Mouse (Mus musculus) megakaryocyte, embryonic 14.5 days (primary cell): ENCODE measurements around the gene Atf6. TPM values are rescaled to one million over a fixed set of nuclear protein-coding genes. Genes with fewer than 3 reads are reported as not detected.

ENCODE experiments used
- H3K27me3 ChIP-seq: replicated peaks from 2 replicates; pipeline ENCODE3; 2012; ENCODE audit warnings: inconsistent platforms
- H3K36me3 ChIP-seq: replicated peaks from 2 replicates; pipeline ENCODE3; 2012; ENCODE audit warnings: low read length, inconsistent platforms, mixed read lengths
- H3K4me1 ChIP-seq: 2 replicates; pipeline ENCODE4 v1.6.1; 2012; ENCODE audit warnings: inconsistent platforms
- H3K4me3 ChIP-seq: replicated peaks from 2 replicates; pipeline ENCODE3; 2012; ENCODE audit warnings: moderate library complexity, mild to moderate bottlenecking, inconsistent platforms
- H3K9me3 ChIP-seq: 2 replicates; pipeline ENCODE4 v1.6.1; 2012; ENCODE audit warnings: inconsistent platforms
- FLI1 ChIP-seq: IDR thresholded peaks from 2 replicates; pipeline ENCODE4 v1.6.1; 2012; ENCODE audit warnings: low read length, inconsistent platforms, mixed read lengths
- GATA1 ChIP-seq: IDR thresholded peaks from 3 replicates; pipeline ENCODE4 v1.6.1; 2012; ENCODE audit warnings: mixed read lengths, low read length, inconsistent platforms, borderline replicate concordance
- polyA plus RNA-seq: library from polyadenylated mRNA; stranded (reverse); fragments of >175 nt; gene quantifications from 2 replicates; pipeline ENCODE4 v1.2.3, GENCODE M21; 2012; ENCODE audit warnings: low replicate concordance; ENCODE audit not compliant: insufficient read depth

The Atf6 gene
- polyA plus RNA-seq, 1 experiment: 4.8 TPM

DNA sequence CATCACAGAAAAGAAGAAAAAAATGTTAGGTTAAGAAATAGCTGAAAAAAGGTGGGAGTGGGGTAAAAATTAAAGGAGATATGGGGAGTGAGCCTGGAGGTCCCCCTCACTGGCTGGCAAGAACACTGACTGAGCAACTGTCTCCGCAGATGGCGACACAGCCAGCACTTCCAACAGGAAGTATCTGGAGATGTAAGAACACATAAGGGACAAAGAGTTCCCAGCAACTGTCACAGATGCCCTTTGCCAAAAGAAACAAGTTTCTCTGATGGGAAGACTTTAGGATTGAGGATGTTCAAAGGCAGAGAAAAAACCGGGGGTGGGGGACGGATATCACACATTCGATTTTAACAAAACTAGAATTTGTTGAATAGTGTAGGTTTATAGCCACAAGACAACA is 146.0 kb downstream of the Atf6 start:
- Histone ChIP-seq H3K4me1 (peaks cover 35% of the 10 kb centered on the region), H3K4me3 (no peak overlapping the region), H3K36me3 (peaks cover 81% of the 10 kb centered on the region), H3K27me3 (no peaks in the 10 kb centered on the region), H3K9me3 (no peaks in the 10 kb centered on the region)
- TF ChIP-seq FLI1 (no peak), GATA1 (no peak)

DNA sequence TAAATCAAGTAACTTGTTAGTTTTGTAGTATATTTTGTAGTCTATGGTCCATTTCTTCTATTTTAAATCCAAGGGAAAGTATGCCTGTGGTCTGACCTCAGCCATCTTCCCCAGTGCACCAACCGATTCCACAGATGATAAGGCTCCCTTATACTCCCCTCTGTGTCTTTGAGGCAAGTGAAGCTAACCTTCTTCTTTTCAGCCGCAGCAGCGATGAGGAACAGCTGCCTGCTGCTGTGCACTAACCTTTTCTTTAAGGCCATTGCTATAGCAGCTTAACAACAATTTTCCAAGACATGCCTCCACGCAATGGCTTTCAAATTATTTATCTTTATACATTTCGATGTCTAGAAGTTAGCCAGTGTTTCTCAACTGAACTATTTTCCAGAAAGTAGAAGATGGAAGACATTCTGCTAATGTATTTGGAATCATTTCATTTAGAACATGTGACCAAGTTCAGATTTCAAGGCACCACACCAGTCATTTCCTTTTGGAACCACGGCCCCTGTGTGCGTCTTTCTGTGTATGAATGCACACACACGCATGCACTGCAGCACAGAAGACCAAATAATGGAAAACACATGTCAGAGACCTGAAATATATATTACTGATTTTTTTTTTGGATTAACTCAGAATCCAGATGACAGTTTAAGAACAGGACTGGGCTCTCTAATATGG is 149.3 kb downstream of the Atf6 start:
- no peaks in the 10 kb centered on the region for H3K9me3 ChIP-seq
- H3K36me3 ChIP-seq: peaks cover 57% of the 10 kb centered on the region
- no peak overlapping the region for H3K4me3 ChIP-seq
- no peaks in the 10 kb centered on the region for H3K27me3 ChIP-seq
- TF ChIP-seq FLI1 (no peak), GATA1 (no peak)
- H3K4me1 ChIP-seq: peaks cover 25% of the 10 kb centered on the region

- peaks cover 25% of the 10 kb centered on the region for H3K4me1 ChIP-seq
- no peaks in the 10 kb centered on the region for H3K9me3 ChIP-seq
- no peak for TF ChIP-seq GATA1
- no peak for TF ChIP-seq FLI1
- peaks cover 51% of the 10 kb centered on the region for H3K36me3 ChIP-seq
- no peaks in the 10 kb centered on the region for H3K27me3 ChIP-seq
- no peak overlapping the region for H3K4me3 ChIP-seq
These were observed 150.2 kb downstream of the Atf6 start for GRCm38 (mm10) chr1:170717241-170717828.

DNA sequence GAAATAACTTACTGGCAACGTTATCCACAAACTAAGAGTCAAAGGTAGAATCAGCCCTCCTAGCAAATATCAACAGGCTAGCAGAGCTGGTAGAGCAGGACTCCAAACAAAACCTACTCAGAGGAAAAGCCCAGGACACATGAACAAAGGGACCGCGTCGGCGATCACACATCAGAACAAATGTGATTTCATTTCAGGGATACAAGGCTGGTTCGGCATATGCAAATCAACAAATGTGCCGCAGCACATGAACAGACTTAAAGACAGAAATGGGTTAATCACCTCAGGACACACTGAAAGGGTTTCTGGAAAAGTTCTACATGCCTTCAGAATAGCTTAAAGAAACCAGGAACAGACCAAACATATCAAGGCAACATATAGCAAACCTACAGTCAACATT is 155.8 kb downstream of the Atf6 start:
- Histone ChIP-seq H3K9me3 (no peaks in the 10 kb centered on the region), H3K4me1 (peaks cover 46% of the 10 kb centered on the region), H3K27me3 (no peaks in the 10 kb centered on the region), H3K4me3 (no peak overlapping the region), H3K36me3 (peaks cover 57% of the 10 kb centered on the region)
- TF ChIP-seq FLI1 (no peak), GATA1 (no peak)

- Histone ChIP-seq H3K36me3 (peaks cover 63% of the 10 kb centered on the region), H3K27me3 (no peaks in the 10 kb centered on the region), H3K4me1 (peaks cover 58% of the 10 kb centered on the region), H3K4me3 (no peak overlapping the region), H3K9me3 (no peaks in the 10 kb centered on the region)
- TF ChIP-seq GATA1: no peak
- no peak for TF ChIP-seq FLI1
These were observed 157.6 kb downstream of the Atf6 start for GRCm38 (mm10) chr1:170709969-170710368.

DNA sequence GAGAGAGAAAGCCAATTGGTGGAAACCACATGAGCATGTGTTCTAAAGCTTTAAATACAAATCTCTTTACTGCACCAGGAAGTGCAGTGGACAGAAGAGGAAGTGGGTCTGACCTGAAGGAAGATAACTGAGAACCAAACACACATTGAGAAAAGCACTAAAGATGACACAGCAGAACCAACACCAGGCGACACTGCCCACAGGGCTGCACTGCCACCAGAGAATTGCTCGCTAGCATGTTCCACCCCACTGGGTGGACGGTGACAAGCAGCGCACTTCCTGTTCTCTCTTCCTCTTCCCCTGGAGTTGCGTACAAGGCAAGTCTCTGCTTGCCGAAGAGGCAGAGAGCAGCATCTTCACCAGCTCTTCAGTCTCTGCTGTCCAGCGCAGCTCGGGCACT is 158.1 kb downstream of the Atf6 start:
- TF ChIP-seq GATA1 (no peak; the same call in 2 of the 3 replicates), FLI1 (no peak)
- no peaks in the 10 kb centered on the region for H3K9me3 ChIP-seq
- peaks cover 58% of the 10 kb centered on the region for H3K4me1 ChIP-seq
- H3K36me3 ChIP-seq: peaks cover 65% of the 10 kb centered on the region
- no peaks in the 10 kb centered on the region for H3K27me3 ChIP-seq
- peak overlapping the region; percentile 68 for H3K4me3 ChIP-seq

DNA sequence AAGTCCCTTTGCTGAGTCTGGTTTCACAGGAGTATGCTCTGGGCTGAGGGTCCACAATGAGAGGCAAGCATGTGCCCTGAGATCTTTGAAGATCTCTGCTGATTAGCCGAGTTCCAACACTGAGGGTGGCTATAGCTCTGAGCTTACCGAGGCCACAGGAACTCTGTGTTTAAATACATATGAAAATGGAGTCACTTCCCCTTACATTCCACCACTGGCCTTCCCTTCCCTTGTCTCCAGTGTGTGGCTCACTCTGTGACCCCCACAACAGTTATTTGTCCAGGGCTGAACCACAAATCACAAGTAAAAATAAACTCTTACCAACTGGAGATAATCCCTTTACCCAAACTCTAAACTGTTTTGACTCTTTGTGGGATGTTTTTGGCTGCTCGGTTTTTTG is 158.5 kb downstream of the Atf6 start:
- TF ChIP-seq FLI1 (no peak), GATA1 (no peak)
- H3K27me3 ChIP-seq: no peaks in the 10 kb centered on the region
- peaks cover 65% of the 10 kb centered on the region for H3K36me3 ChIP-seq
- no peak overlapping the region for H3K4me3 ChIP-seq
- peaks cover 60% of the 10 kb centered on the region for H3K4me1 ChIP-seq
- H3K9me3 ChIP-seq: no peaks in the 10 kb centered on the region

DNA sequence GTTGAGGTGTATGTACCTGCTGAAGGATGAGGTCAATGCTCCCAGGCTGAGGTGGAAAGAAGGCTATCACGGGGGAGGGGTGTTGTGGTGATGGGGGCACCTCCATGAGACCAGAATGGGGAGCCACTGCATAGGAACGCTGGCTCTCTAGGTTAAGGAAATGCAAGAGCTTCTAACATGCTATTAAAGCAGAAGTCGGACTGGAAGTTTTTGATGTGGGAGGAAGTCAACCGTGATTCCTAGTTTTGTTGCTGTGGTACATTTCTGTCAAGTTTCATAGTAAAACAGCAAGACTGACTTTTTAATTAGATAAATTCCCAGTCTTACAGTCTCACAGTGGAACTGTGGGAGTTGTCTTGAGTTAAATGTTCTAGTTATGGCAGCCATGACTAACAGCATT is 161.5 kb downstream of the Atf6 start:
- peaks cover 67% of the 10 kb centered on the region for H3K4me1 ChIP-seq
- H3K4me3 ChIP-seq: no peak overlapping the region
- peaks cover 58% of the 10 kb centered on the region for H3K36me3 ChIP-seq
- H3K27me3 ChIP-seq: peaks cover 7% of the 10 kb centered on the region
- no peaks in the 10 kb centered on the region for H3K9me3 ChIP-seq
- TF ChIP-seq FLI1: no peak
- TF ChIP-seq GATA1: no peak

GRCm38 (mm10) chr1:170704911-170705594 is 162.5 kb downstream of the Atf6 start:
- Histone ChIP-seq H3K4me3 (no peak overlapping the region), H3K36me3 (peaks cover 49% of the 10 kb centered on the region), H3K27me3 (peaks cover 9% of the 10 kb centered on the region), H3K4me1 (peaks cover 57% of the 10 kb centered on the region), H3K9me3 (no peaks in the 10 kb centered on the region)
- no peak for TF ChIP-seq FLI1
- no peak for TF ChIP-seq GATA1

GRCm38 (mm10) chr1:170704103-170704502 is 163.5 kb downstream of the Atf6 start:
- Histone ChIP-seq H3K4me3 (no peak overlapping the region), H3K4me1 (peaks cover 47% of the 10 kb centered on the region), H3K27me3 (peaks cover 14% of the 10 kb centered on the region), H3K36me3 (peaks cover 39% of the 10 kb centered on the region), H3K9me3 (no peaks in the 10 kb centered on the region)
- no peak for TF ChIP-seq GATA1
- no peak for TF ChIP-seq FLI1
